Mouse (Mus musculus): ENCODE measurements around the gene Clns1a.

DNA sequence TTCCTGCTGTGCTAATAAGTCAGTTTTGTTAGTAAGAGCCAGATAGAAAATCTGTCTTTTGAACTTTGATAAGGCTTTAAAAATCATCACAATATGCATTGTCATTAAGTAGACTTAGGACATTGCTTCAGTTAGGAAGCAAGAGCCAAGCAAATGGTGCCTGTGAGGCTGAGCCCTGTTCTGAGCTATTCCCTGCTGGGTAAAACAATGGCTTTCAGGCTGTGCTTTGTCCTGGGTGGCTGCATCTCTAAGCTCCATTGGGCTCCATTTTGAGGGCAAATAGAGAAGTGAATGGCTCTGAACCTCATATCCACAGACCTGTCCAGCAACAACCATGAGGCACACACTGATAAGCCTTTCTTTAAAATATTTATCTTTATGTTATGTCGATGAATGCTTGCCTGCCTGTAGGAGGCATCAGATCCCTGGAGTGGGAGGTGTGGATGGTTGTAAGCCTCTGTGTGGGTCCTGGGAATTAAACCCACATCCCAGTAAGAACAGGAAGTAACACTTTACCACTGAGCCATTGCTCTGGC lies 45.4 kb downstream of the Clns1a start:
- TF ChIP-seq CTCF (IDR thresholded peaks at IDR 0.05; ENCODE audit: extremely low read depth, insufficient read length, insufficient replicate concordance, low read depth, low read length) = no peak
- TF ChIP-seq POLR2A (IDR thresholded peaks at IDR 0.05; ENCODE audit: low read depth, low read length) = no peak

All from small intestine, adult 2 months (tissue).